16 mouse cellular contexts compared by ENCODE assay signal in the genomic region with DNA sequence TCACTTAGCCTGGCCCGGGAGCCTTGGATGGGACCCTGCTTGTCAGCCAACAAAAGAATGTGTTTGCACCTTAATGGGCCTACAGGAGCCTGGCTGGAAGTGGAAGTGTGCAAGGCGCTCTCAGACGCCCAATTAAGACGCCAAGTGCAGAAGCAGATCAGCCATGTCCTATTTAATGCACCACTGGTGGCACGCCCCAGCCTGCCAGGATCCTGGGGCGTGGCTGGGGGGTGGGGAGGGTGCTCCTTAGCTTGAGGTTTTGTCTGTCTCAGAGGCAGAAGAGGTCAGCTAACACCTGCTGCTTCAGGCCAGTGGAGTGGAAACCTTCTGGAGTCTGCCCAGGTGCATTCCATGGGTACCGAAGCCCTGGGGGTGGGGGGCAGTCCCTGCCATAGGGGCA. TPM values are rescaled to one million over a fixed set of nuclear protein-coding genes. Genes with fewer than 3 reads are reported as not detected.
DNase-seq lines count a peak whose midpoint lies in the region; ATAC-seq and TF ChIP-seq lines count a peak whose summit lies in the region.
"Had no signal": no experiment of that assay in that cellular context is flagged by ENCODE, and none has a peak within 500 bp of the region (broad histone marks: within the 10 kb centered on the region; RNA-seq: fewer than 3 reads in every experiment).

No protein-coding gene starts in this region.

- H3K4me3 ChIP-seq in forebrain, embryonic 11.5 days (ENCODE audit: low read depth, low read length): no peak overlapping the region
- H3K4me3 ChIP-seq in forebrain, postnatal 0 days (ENCODE audit: low read depth, low read length): no peak overlapping the region
- H3K4me3 ChIP-seq in limb, embryonic 13.5 days: no peak overlapping the region
- no peak overlapping the region for H3K4me3 ChIP-seq in hindbrain, postnatal 0 days (ENCODE audit: low read length)
- H3K4me3 ChIP-seq: heart, embryonic 15.5 days; neural tube, embryonic 12.5 days had no signal

- no peak overlapping the region for H3K4me2 ChIP-seq in forebrain, embryonic 11.5 days (ENCODE audit: low read depth, low read length, severe bottlenecking)
- H3K4me2 ChIP-seq in forebrain, postnatal 0 days (ENCODE audit: low read depth): no peak overlapping the region
- no peak overlapping the region for H3K4me2 ChIP-seq in limb, embryonic 13.5 days (replicated peaks)
- no peak overlapping the region for H3K4me2 ChIP-seq in hindbrain, postnatal 0 days (ENCODE audit: low read depth, low read length)
- H3K4me2 ChIP-seq: heart, embryonic 15.5 days; neural tube, embryonic 12.5 days had no signal

- no peaks in the 10 kb centered on the region for H3K36me3 ChIP-seq in forebrain, embryonic 11.5 days (ENCODE audit: control insufficient read depth, insufficient read depth, low read length)
- H3K36me3 ChIP-seq in forebrain, postnatal 0 days (ENCODE audit: insufficient read depth): no peaks in the 10 kb centered on the region
- peaks cover 8% of the 10 kb centered on the region for H3K36me3 ChIP-seq in limb, embryonic 13.5 days
- no peaks in the 10 kb centered on the region for H3K36me3 ChIP-seq in hindbrain, postnatal 0 days (ENCODE audit: insufficient read depth, low read length)
- H3K36me3 ChIP-seq: heart, embryonic 15.5 days had no signal

- 29% methylated on average over 7 of the region's 7 CpGs for WGBS in forebrain, embryonic 11.5 days
- WGBS in forebrain, postnatal 0 days: 30% methylated on average over 7 of the region's 7 CpGs
- whole genome bisulfite sequencing in limb, embryonic 13.5 days: 52% methylated on average over 7 of the region's 7 CpGs
- 45% methylated on average over 7 of the region's 7 CpGs for WGBS in hindbrain, postnatal 0 days

- TF ChIP-seq CTCF in forebrain, postnatal 0 days (IDR thresholded peaks at IDR 0.05; ENCODE audit: low read depth): no peak
- TF ChIP-seq CTCF in hindbrain, postnatal 0 days (IDR thresholded peaks at IDR 0.05; ENCODE audit: low read depth): no peak

- DNase-seq in forebrain, embryonic 11.5 days (ENCODE audit: low spot score): peak; percentile 46
- DNase-seq in forebrain, postnatal 0 days: no peak
- peak; percentile 38 for DNase-seq in testis, postnatal 10 days (ENCODE audit: low spot score)
- no peak for DNase-seq in testis, postnatal 14 days (ENCODE audit: low spot score)
- DNase-seq in R1 (ENCODE audit: low read depth, low spot score): peak; percentile 66
- DNase-seq in hindbrain, postnatal 0 days (ENCODE audit: low spot score): no peak
- DNase-seq: adrenal gland, adult 8-10 months; cerebellum, postnatal 25 days; layer of hippocampus, adult 9-11 months had no signal

- no peak overlapping the region for H3K27ac ChIP-seq in forebrain, embryonic 11.5 days (ENCODE audit: low read depth, low read length)
- H3K27ac ChIP-seq in forebrain, postnatal 0 days (ENCODE audit: low read depth, low read length): no peak overlapping the region
- no peak overlapping the region for H3K27ac ChIP-seq in limb, embryonic 13.5 days
- H3K27ac ChIP-seq in hindbrain, postnatal 0 days: no peak overlapping the region
- H3K27ac ChIP-seq: heart, embryonic 15.5 days; liver, embryonic 14.5 days; neural tube, embryonic 12.5 days had no signal

- H3K4me1 ChIP-seq in forebrain, embryonic 11.5 days (replicated peaks; ENCODE audit: control insufficient read depth, insufficient read depth, low read length): peaks cover 7% of the 10 kb centered on the region; the same call in 1 of the 2 replicates
- no peaks in the 10 kb centered on the region for H3K4me1 ChIP-seq in forebrain, postnatal 0 days (ENCODE audit: insufficient read depth)
- peaks cover 30% of the 10 kb centered on the region for H3K4me1 ChIP-seq in limb, embryonic 13.5 days
- 0 out of 2 replicates have a peak, but pooled peaks cover 4% of the 10 kb centered on the region for H3K4me1 ChIP-seq in hindbrain, postnatal 0 days (ENCODE audit: insufficient read depth, low read length)
- H3K4me1 ChIP-seq: heart, embryonic 15.5 days had no signal

- no peak overlapping the region for H3K9ac ChIP-seq in forebrain, embryonic 11.5 days (ENCODE audit: low read length)
- H3K9ac ChIP-seq in forebrain, postnatal 0 days: no peak overlapping the region
- H3K9ac ChIP-seq in limb, embryonic 13.5 days: 0 out of 2 replicates have a peak overlapping the region, but pooled peaks have one; percentile 43
- H3K9ac ChIP-seq in hindbrain, postnatal 0 days (replicated peaks; ENCODE audit: low read length): no peak overlapping the region
- H3K9ac ChIP-seq: heart, embryonic 15.5 days; liver, embryonic 14.5 days; neural tube, embryonic 12.5 days had no signal

- H3K27me3 ChIP-seq in forebrain, embryonic 11.5 days (ENCODE audit: control insufficient read depth, insufficient read depth, low read length): no peaks in the 10 kb centered on the region
- no peaks in the 10 kb centered on the region for H3K27me3 ChIP-seq in forebrain, postnatal 0 days (ENCODE audit: insufficient read depth, low read length)
- no peaks in the 10 kb centered on the region for H3K27me3 ChIP-seq in limb, embryonic 13.5 days
- H3K27me3 ChIP-seq in hindbrain, postnatal 0 days (ENCODE audit: insufficient read depth, low read length): no peaks in the 10 kb centered on the region
- H3K27me3 ChIP-seq: heart, embryonic 15.5 days; neural tube, embryonic 12.5 days had no signal

- no peak for ATAC-seq in forebrain, embryonic 11.5 days (replicated peaks; ENCODE audit: low FRiP score)
- ATAC-seq in forebrain, postnatal 0 days: no peak
- no peak for ATAC-seq in limb, embryonic 13.5 days (ENCODE audit: low FRiP score, low read depth)
- ATAC-seq in activated CD4-positive, CD25-positive, alpha-beta regulatory T cell, adult 4 months: no peak
- no peak for ATAC-seq in hindbrain, postnatal 0 days
- ATAC-seq: intestine, embryonic 16.5 days; midbrain, embryonic 16.5 days had no signal

- H3K9me3 ChIP-seq in forebrain, embryonic 11.5 days (ENCODE audit: control insufficient read depth, low read length): no peaks in the 10 kb centered on the region
- no peaks in the 10 kb centered on the region for H3K9me3 ChIP-seq in forebrain, postnatal 0 days (ENCODE audit: low read length)
- H3K9me3 ChIP-seq in limb, embryonic 13.5 days: no peaks in the 10 kb centered on the region
- no peaks in the 10 kb centered on the region for H3K9me3 ChIP-seq in hindbrain, postnatal 0 days (ENCODE audit: low read length)
- H3K9me3 ChIP-seq: heart, embryonic 15.5 days; neural tube, embryonic 12.5 days had no signal

RNA-seq across cellular contexts. Expression of gene Gnb1l, which starts 18.8 kb away (rescaled TPM):
- polyA plus RNA-seq in forebrain, embryonic 11.5 days (2014; fragmentation: Nextera tagmentation; extraction: Ambion mirVana): 14.9 and 17.7 TPM in 2 replicates
- total RNA-seq in forebrain, postnatal 0 days (2014; rRNA removed): 12.3 and 13.0 TPM in 2 replicates
- polyA plus RNA-seq in forebrain, postnatal 0 days (2015; fragmentation: Nextera tagmentation; extraction: Ambion mirVana): 16.9 and 20.7 TPM in 2 replicates
- polyA plus RNA-seq in limb, embryonic 13.5 days (2015; fragmentation: Nextera tagmentation; extraction: Ambion mirVana): 20.4 and 21.4 TPM in 2 replicates
- 10 to 100 TPM; 11.4 to 11.9 TPM for polyA plus RNA-seq in activated CD4-positive, CD25-positive, alpha-beta regulatory T cell, adult 4 months (2017; shearing (Covaris generic))
- 9.6 and 10.5 TPM in 2 replicates for total RNA-seq in hindbrain, postnatal 0 days (2014; rRNA removed)
- 16.9 and 18.0 TPM in 2 replicates for polyA plus RNA-seq in hindbrain, postnatal 0 days (2015; fragmentation: Nextera tagmentation; extraction: Ambion mirVana)

RNA-seq across cellular contexts. Expression of gene Rtl10, which starts 19.0 kb away (rescaled TPM):
- 2.6 and 3.8 TPM in 2 replicates for polyA plus RNA-seq in forebrain, embryonic 11.5 days (2014; fragmentation: Nextera tagmentation; extraction: Ambion mirVana)
- 3.8 and 7.7 TPM in 2 replicates for total RNA-seq in forebrain, postnatal 0 days (2014; rRNA removed)
- 2.5 and 2.9 TPM in 2 replicates for polyA plus RNA-seq in forebrain, postnatal 0 days (2015; fragmentation: Nextera tagmentation; extraction: Ambion mirVana)
- polyA plus RNA-seq in limb, embryonic 13.5 days (2015; fragmentation: Nextera tagmentation; extraction: Ambion mirVana): 5.5 and 5.9 TPM in 2 replicates
- polyA plus RNA-seq in activated CD4-positive, CD25-positive, alpha-beta regulatory T cell, adult 4 months (2017; shearing (Covaris generic)): 1 to 10 TPM; 1.4 to 2.6 TPM
- 11.0 and 12.4 TPM in 2 replicates for total RNA-seq in hindbrain, postnatal 0 days (2014; rRNA removed)
- 2.5 and 2.7 TPM in 2 replicates for polyA plus RNA-seq in hindbrain, postnatal 0 days (2015; fragmentation: Nextera tagmentation; extraction: Ambion mirVana)

RNA-seq across cellular contexts. Expression of gene Comt, which starts 53.0 kb away (rescaled TPM):
- polyA plus RNA-seq in forebrain, embryonic 11.5 days (2014; fragmentation: Nextera tagmentation; extraction: Ambion mirVana): 53.6 and 55.2 TPM in 2 replicates
- total RNA-seq in forebrain, postnatal 0 days (2014; rRNA removed): 65.6 and 68.4 TPM in 2 replicates
- 79.9 and 105 TPM in 2 replicates for polyA plus RNA-seq in forebrain, postnatal 0 days (2015; fragmentation: Nextera tagmentation; extraction: Ambion mirVana)
- 87.4 and 89.4 TPM in 2 replicates for polyA plus RNA-seq in limb, embryonic 13.5 days (2015; fragmentation: Nextera tagmentation; extraction: Ambion mirVana)
- 10 to 100 TPM; 45.6 to 60.6 TPM for polyA plus RNA-seq in activated CD4-positive, CD25-positive, alpha-beta regulatory T cell, adult 4 months (2017; shearing (Covaris generic))
- 82.8 and 88.9 TPM in 2 replicates for total RNA-seq in hindbrain, postnatal 0 days (2014; rRNA removed)
- 94.3 and 102 TPM in 2 replicates for polyA plus RNA-seq in hindbrain, postnatal 0 days (2015; fragmentation: Nextera tagmentation; extraction: Ambion mirVana)

RNA-seq across cellular contexts. Expression of gene Txnrd2, which starts 53.5 kb away (rescaled TPM):
- 24.8 and 26.7 TPM in 2 replicates for polyA plus RNA-seq in forebrain, embryonic 11.5 days (2014; fragmentation: Nextera tagmentation; extraction: Ambion mirVana)
- 9.7 and 11.5 TPM in 2 replicates for total RNA-seq in forebrain, postnatal 0 days (2014; rRNA removed)
- polyA plus RNA-seq in forebrain, postnatal 0 days (2015; fragmentation: Nextera tagmentation; extraction: Ambion mirVana): 28.0 and 34.4 TPM in 2 replicates
- polyA plus RNA-seq in limb, embryonic 13.5 days (2015; fragmentation: Nextera tagmentation; extraction: Ambion mirVana): 19.8 and 21.3 TPM in 2 replicates
- polyA plus RNA-seq in activated CD4-positive, CD25-positive, alpha-beta regulatory T cell, adult 4 months (2017; shearing (Covaris generic)): 10 to 100 TPM; 16.2 to 21.6 TPM
- 17.9 and 23.1 TPM in 2 replicates for total RNA-seq in hindbrain, postnatal 0 days (2014; rRNA removed)
- polyA plus RNA-seq in hindbrain, postnatal 0 days (2015; fragmentation: Nextera tagmentation; extraction: Ambion mirVana): 37.6 and 41.8 TPM in 2 replicates

Comparison
In these comparisons a context has a peak if more than half of its experiments do, and no peak if none do; other contexts are left out.
1. DNase-seq: peak in forebrain, embryonic 11.5 days (single experiment), testis, postnatal 10 days (single experiment) and R1 (single experiment); none in forebrain, postnatal 0 days (single experiment), testis, postnatal 14 days (single experiment) and hindbrain, postnatal 0 days (single experiment).